Mouse (Mus musculus): ENCODE results near the gene Cfl1.
A peak's percentile ranks its signal among the peaks of the same experiment; 100 is the strongest.

Cfl1 gene

GRCm38 (mm10) chr19:5490313-5490897 is at the start of gene Cfl1:
Gene Cfl1 (plus strand): TSS chr19:5490455.
- peak; percentile 80 for DNase-seq (ENCODE audit: low spot score)

GRCm38 (mm10) chr19:5444371-5444908 is 45.8 kb upstream of the Cfl1 start:
- no peak for DNase-seq (ENCODE audit: low spot score)

GRCm38 (mm10) chr19:5444954-5445353 is 45.3 kb upstream of the Cfl1 start:
- DNase-seq (ENCODE audit: low spot score): no peak

- no peak for DNase-seq (ENCODE audit: low spot score)
These were observed 44.5 kb upstream of the Cfl1 start for GRCm38 (mm10) chr19:5445747-5446146.

DNA sequence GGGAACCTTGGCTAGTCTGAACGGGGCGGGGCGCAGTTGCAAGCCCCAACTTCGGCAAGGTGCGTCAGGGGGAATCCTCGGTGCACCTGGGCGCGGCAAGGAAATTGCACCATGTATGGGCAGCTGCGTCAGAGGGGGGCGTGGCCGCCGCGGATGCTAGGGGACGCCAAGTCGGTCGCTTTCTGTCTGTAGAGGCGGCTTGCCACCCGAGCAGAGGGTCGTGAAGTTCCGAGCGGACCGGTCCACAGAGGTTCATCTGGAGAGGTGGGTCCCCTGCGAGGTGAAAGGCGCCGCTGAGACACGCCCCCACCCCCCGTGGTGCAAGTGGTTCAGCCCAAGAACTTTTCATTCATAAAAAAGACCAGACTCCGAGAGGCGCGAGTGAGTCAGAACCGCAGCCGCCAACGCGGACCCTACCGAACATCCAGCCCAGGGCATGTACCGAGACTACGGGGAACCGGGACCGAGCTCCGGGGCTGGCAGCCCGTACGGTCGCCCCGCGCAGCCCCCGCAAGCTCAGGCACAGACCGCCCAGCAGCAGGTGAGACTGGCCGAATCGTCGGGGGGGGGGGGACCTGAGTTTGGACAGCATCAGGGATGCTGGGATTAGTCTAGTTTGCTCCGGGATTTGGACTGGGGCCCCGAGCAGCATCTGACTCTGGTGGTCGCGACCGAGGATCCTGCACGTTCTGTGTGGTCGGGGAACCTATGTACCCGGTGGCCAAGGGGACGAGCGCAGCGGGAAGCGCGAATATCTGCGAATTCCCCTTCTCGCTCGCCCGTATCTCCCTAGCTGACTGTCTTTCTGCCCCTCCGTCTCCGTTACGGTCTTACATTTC is 42.5 kb upstream of the Cfl1 start, which contains the start of gene Fosl1:
TSS of gene Fosl1 (plus strand) at position 33 of the 839 bp plus-strand sequence.
- no peak for DNase-seq (ENCODE audit: low spot score)

DNA sequence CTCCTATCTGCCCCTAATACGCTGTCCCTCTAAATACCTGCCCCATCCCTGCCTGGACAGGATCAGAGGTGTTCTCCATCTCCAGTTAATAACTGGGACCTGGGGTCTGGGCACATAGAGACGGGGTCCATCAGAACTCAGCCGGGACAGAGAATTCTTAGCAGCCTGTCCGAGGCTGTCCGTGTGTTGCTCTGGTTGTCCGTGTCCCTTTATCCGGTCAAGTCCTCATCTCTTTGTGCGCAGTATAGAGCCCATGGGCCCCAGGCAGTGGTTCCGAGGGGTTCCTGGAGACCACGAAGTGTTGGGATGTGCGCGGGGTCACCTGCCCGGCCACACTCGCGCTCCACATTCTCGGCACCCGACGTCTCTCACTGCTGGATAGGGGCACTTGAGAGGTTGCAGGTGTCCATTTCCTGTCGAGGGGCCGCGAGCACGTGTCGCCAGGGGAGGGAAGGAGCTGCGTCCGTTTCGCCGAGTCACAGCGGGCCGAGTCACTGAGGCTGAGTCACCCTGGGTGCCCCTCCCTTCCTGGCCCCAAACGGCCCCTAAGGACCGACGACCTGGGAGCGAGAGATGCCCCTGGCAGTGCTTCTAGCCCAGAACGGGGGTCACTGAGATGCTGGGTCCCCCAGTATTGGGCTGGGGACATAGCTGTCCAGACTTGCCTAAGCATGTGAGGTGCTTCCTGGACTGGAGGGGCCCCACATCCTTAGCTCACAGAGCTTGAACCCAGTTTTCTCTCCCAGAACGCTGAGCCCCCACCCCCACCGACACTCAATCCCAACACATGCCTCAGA is 41.7 kb upstream of the Cfl1 start:
- DNase-seq (ENCODE audit: low spot score): no peak

DNA sequence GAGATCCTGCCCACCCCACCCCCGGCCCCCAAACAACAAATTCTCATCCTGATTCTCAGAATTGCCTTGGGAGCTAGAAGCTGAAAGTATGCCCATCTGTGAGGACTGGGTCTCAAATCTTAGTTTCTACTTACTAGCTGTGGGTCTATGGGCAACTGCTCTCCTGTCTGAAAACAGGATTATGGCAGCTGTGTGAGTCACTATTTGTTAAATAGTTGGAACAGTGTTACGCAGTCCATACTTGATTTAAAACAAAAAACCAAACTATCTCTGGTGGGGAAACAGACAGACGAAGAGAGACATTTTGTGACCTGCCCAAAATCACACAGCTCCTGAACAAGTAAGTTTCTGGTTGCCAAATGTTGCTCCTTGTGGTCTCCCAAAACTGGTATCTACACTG is 40.6 kb upstream of the Cfl1 start:
- DNase-seq (ENCODE audit: low spot score): no peak

GRCm38 (mm10) chr19:5451766-5452165 is 38.5 kb upstream of the Cfl1 start:
- DNase-seq (ENCODE audit: low spot score): no peak

DNA sequence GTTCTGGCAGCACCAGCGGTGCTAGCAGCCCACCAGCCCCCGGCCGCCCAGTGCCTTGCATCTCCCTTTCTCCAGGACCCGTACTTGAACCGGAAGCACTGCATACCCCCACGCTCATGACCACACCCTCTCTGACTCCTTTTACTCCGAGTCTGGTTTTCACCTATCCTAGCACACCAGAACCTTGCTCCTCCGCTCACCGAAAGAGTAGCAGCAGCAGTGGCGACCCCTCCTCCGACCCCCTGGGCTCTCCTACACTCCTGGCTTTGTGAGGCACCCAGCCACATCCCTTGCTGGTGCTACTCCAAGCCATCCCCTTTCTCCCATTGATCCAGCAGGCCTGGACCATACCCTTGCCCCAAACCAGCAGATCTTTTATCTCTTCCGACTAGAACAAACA is 35.2 kb upstream of the Cfl1 start:
- no peak for DNase-seq (ENCODE audit: low spot score)

DNA sequence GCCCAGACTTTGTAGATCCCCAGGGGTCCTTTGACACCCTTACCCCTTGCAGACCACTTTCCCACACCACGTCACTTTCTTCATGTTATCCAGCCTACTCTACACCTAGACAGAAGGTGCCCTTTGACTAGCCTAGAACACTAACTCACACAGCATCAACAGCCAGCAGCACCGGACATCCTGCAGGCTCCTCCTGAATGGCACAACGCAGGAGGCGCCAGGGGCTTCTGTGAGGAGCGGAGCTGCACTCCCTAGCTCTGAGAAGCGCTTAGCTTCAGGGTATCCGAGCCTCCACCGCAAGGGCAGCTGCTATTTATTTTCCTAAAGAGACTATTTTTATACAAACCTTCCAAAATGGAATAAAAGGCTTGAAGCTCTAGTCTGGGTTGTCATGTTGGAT is 34.7 kb upstream of the Cfl1 start:
- no peak for DNase-seq (ENCODE audit: low spot score)

GRCm38 (mm10) chr19:5456241-5456921 is 33.9 kb upstream of the Cfl1 start:
- DNase-seq (ENCODE audit: low spot score): no peak

- DNase-seq (ENCODE audit: low spot score): peak; percentile 75
These were observed 33.1 kb upstream of the Cfl1 start for GRCm38 (mm10) chr19:5456922-5457745.

GRCm38 (mm10) chr19:5457746-5458442 is 32.4 kb upstream of the Cfl1 start, which contains the start of gene Ccdc85b:
Gene Ccdc85b (minus strand): TSS chr19:5457894.
- DNase-seq (ENCODE audit: low spot score): no peak

GRCm38 (mm10) chr19:5459019-5459418 is 31.2 kb upstream of the Cfl1 start:
- no peak for DNase-seq (ENCODE audit: low spot score)

- no peak for DNase-seq (ENCODE audit: low spot score)
These were observed 30.4 kb upstream of the Cfl1 start for GRCm38 (mm10) chr19:5459896-5460295.

GRCm38 (mm10) chr19:5460465-5460911 is 29.8 kb upstream of the Cfl1 start, which contains the start of gene Fibp:
Gene Fibp (plus strand): TSS chr19:5460615.
- DNase-seq (ENCODE audit: low spot score): peak; percentile 54

GRCm38 (mm10) chr19:5461411-5461810 is 28.8 kb upstream of the Cfl1 start:
- no peak for DNase-seq (ENCODE audit: low spot score)

GRCm38 (mm10) chr19:5463212-5463611 is 27.0 kb upstream of the Cfl1 start:
- no peak for DNase-seq (ENCODE audit: low spot score)

- DNase-seq (ENCODE audit: low spot score): no peak
These were observed 26.3 kb upstream of the Cfl1 start for GRCm38 (mm10) chr19:5463791-5464562.
